Mouse (Mus musculus) ovary, postnatal 10 days (tissue): Measurements from ENCODE around the gene Otud5.
A peak's percentile ranks its signal among the peaks of the same experiment; 100 is the strongest.
"Not testable (repeated sequence)": the region's sequence is repeated elsewhere in the genome, so short reads cannot be mapped to it uniquely, and the experiment has no call there.

Experiments used
- DNase-seq: peaks from one replicate; pipeline ENCODE4 v3.0.0; 2022; ENCODE audit warnings: low spot score

Otud5 gene

GRCm38 (mm10) chrX:7879819-7880218 is 38.7 kb downstream of the Otud5 start:
- DNase-seq, result no peak

GRCm38 (mm10) chrX:7883841-7884567 is 42.8 kb downstream of the Otud5 start, which contains the start of gene Slc35a2:
Gene Slc35a2 (plus strand): TSS chrX:7884028.
- DNase-seq, result peak; percentile 44

DNA sequence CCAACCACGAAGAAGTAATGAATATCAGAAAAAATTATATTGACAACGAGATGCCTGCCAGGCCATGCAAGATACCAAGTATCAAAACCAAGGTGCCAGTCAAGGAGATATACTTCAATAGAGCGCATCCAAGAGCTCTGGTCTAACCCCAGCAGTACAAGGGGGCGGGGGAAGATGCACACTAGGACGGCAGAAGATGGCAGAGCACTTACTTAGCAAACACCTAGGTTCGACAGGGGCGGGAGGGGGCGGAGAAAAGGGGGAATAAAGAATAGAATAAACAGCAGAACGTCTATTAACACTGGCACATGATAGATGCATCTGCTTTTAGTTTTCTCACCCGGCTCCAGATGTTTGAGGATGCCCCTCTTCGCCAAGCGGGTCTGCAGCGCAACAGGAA is 57.0 kb downstream of the Otud5 start:
- no peak for DNase-seq

- DNase-seq, result peak; percentile 54
Measured at GRCm38 (mm10) chrX:7898880-7899874, 58.0 kb downstream of the Otud5 start, which contains the start of the genes Pqbp1 and Timm17b. Gene Pqbp1 (minus strand): TSS chrX:7899269. Gene Timm17b (plus strand): TSS chrX:7899357.

- DNase-seq, result no peak
Measured at GRCm38 (mm10) chrX:7904441-7904840, 63.3 kb downstream of the Otud5 start.

DNA sequence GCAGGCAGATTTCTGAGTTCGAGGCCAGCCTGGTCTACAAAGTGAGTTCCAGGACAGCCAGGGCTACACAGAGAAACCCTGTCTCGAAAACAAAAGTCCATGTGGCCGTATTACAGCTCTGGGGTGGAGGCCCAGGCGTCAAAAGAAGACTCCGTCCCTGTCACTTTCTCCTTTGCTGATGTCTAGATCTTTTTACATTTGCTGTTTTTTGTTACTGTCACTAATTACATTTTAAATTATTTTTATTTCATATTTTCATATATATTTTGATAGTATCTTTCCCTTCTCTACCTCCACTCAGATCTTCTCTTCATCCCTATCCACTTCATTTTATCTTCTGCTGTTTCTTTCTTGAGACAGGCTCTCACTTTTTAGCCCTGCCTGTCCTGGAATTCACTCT is 66.6 kb downstream of the Otud5 start, which contains the start of gene Gm10491:
Gm10491 (minus strand) TSS at position 101 of the 400 bp plus-strand sequence.
- no peak for DNase-seq

GRCm38 (mm10) chrX:7909242-7909641 is 68.1 kb downstream of the Otud5 start, which contains the start of gene Gm10490:
Gene Gm10490 (plus strand): TSS chrX:7909542.
- DNase-seq, result not testable (repeated sequence)

DNA sequence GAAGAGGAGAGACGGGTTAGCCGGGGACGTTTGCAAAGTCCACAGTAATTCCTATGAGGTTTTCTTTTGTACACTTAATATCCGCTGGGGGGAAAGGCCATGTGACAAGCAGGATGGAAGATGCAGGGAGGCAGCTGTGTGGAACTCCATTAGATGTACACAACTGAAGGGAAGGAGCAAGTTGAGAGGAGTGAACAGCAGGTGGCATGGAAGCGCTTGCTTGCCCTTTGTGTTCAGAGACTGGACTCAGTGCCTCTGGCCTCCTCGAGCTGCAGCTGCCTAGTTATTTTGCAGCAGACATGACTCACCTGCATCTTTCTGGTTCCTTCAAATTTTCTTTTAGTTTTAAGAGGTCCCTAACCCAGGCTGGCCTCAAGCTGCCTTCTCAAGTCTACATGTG is 69.3 kb downstream of the Otud5 start:
- no peak for DNase-seq

DNA sequence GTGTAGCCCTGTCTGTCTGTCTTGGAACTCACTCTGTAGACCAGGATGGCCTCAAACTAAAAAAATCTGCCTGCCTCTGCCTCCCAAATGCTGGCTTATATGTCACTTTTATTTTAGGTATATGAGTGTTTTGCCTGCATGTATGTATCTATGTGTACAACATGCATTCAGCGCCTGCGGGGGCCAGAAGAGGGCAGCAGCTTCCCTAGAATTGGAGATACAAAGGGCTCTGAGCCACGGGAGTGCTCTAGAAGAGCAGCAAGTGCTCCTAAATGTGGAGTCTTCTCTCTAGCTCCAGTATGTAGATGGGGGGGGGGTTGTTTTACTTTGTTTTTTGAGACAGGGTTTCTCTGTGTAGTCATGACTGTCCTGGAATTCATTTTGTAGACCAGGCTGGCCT is 74.5 kb downstream of the Otud5 start:
- DNase-seq, result not testable (repeated sequence)

- not testable (repeated sequence) for DNase-seq
Measured at GRCm38 (mm10) chrX:7917960-7918359, 76.8 kb downstream of the Otud5 start.

DNA sequence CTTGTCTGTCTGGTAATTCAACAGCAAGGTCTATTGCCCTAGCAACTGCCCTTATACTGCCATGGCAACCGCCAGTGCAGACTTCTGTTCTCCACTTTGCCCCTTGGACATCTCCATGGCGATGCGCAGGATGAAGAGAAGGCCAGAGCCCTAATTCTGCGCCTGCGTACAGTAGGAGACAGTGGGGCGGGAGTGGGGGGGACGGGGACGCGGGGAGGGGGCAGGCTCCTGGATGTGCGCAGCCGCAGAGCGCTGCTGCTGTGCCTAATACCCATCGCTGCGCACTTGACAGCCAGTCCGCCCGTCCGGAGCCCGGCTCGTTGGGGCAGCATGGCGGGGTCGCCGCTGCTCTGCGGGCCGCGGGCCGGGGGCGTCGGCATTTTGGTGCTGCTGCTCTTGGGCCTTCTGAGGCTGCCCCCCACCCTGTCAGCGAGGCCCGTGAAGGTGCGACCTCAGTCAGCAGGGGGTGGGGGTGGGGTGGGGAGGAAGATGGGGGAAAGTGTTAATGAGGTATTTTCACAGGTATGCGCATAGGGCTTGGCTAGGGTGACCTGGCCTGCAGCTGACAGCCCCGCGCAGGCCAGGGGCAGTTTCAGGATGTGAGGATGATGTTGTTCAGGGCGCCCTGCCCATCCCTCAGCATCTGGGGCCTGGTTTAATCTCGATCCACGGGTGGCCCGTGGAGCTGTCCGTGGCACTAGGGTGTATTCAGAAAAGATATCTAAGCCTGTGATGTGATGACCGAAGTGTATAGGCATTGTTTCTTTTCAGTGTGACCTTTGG is 78.6 kb downstream of the Otud5 start, which contains the start of gene Pcsk1n:
Pcsk1n (plus strand) TSS at position 222 of the 783 bp plus-strand sequence.
- no peak for DNase-seq

- no peak for DNase-seq
Measured at GRCm38 (mm10) chrX:7922032-7922431, 80.9 kb downstream of the Otud5 start.
